Mouse (Mus musculus) liver, embryonic 15.5 days (tissue): ENCODE results near the gene Tgif2. TPM values are rescaled to one million over a fixed set of nuclear protein-coding genes. Genes with fewer than 3 reads are reported as not detected.
"Not testable (repeated sequence)": the region's sequence is repeated elsewhere in the genome, so short reads cannot be mapped to it uniquely, and the experiment has no call there.

Experiments used
- ATAC-seq: fragments of 200-750 bp; cut with Nextera tagmentation; 2 replicates; pipeline ENCODE4 v1.8.0; 2017; ENCODE audit warnings: moderate number of reproducible peaks, mild to moderate bottlenecking, moderate library complexity; ENCODE audit not compliant: insufficient read depth
- H3K27ac ChIP-seq: fragments of 300-500 bp; sonication (generic); replicated peaks from 2 replicates; pipeline ENCODE4 v1.5.1; 2015; ENCODE audit warnings: mild to moderate bottlenecking, inconsistent platforms
- H3K27me3 ChIP-seq: fragments of 300-500 bp; sonication (generic); 2 replicates; pipeline ENCODE4 v1.6.1; 2015; ENCODE audit warnings: mild to moderate bottlenecking, inconsistent platforms
- H3K36me3 ChIP-seq: fragments of 300-500 bp; sonication (generic); replicated peaks from 2 replicates; pipeline ENCODE4 v1.6.1; 2015; ENCODE audit warnings: moderate library complexity, mild to moderate bottlenecking, inconsistent platforms
- H3K4me1 ChIP-seq: fragments of 300-500 bp; sonication (generic); replicated peaks from 2 replicates; pipeline ENCODE4 v1.6.1; 2015; ENCODE audit warnings: inconsistent platforms
- H3K4me2 ChIP-seq: fragments of 300-500 bp; sonication (generic); 2 replicates; pipeline ENCODE4 v1.6.1; 2015; ENCODE audit warnings: moderate library complexity, mild to moderate bottlenecking, inconsistent platforms
- H3K4me3 ChIP-seq: fragments of 300-500 bp; sonication (generic); replicated peaks from 2 replicates; pipeline ENCODE4 v1.5.1; 2015; ENCODE audit warnings: mild to moderate bottlenecking, inconsistent platforms
- H3K9ac ChIP-seq: fragments of 300-500 bp; sonication (generic); 2 replicates; pipeline ENCODE4 v1.6.1; 2015; ENCODE audit warnings: moderate library complexity, mild to moderate bottlenecking, inconsistent platforms
- H3K9me3 ChIP-seq: fragments of 300-500 bp; sonication (generic); replicated peaks from 2 replicates; pipeline ENCODE4 v1.6.1; 2016; ENCODE audit warnings: inconsistent platforms
- WGBS: fragments of 180-500 bp; shearing (Covaris S2); methylation state at CpG from one replicate; pipeline ENCODE4 v1.1.7; 2015; ENCODE audit warnings: mixed read lengths; ENCODE audit not compliant: insufficient replicate concordance; 5-methylcytosine and 5-hydroxymethylcytosine counted together
- polyA plus RNA-seq: library from polyadenylated mRNA; unstranded; fragments of >200 nt; fragmentation: Nextera tagmentation; extraction: Ambion mirVana; gene quantifications from 2 replicates; pipeline ENCODE4 v1.2.1, GENCODE M21; 2015

Gene Tgif2
- polyA plus RNA-seq, 1 experiment from 2014 or later: 6.3 TPM

DNA sequence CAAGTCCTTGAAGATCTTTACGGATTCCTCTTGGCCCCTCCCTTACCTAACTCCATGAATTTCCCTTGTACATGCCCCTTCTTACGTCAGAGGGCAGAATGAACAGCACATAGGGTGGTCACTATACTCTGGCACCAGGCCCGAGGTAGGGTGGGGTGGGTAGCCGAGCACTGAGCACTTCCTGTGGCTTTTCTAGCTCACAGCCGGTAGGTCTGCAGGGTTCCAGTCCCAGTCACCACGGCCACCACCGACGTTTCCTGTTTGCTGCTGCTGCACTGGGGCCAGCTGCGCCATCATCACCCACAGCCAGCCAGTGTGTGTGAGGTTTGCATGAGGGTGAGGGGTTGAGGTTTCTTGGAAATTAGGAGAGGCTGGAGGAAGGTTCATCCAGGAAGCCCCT, 37.9 kb downstream of the Tgif2 start:
- 26% methylated on average over 9 of the region's 9 CpGs for WGBS
- no peak overlapping the region for H3K4me3 ChIP-seq
- peaks cover 27% of the 10 kb centered on the region for H3K36me3 ChIP-seq
- no peak overlapping the region; the same call in 1 of the 2 replicates for H3K27ac ChIP-seq
- ATAC-seq: no peak
- peaks cover 49% of the 10 kb centered on the region for H3K4me1 ChIP-seq
- no peaks in the 10 kb centered on the region for H3K27me3 ChIP-seq
- H3K9me3 ChIP-seq: no peaks in the 10 kb centered on the region
- no peak overlapping the region for H3K9ac ChIP-seq
- H3K4me2 ChIP-seq: no peak overlapping the region

DNA sequence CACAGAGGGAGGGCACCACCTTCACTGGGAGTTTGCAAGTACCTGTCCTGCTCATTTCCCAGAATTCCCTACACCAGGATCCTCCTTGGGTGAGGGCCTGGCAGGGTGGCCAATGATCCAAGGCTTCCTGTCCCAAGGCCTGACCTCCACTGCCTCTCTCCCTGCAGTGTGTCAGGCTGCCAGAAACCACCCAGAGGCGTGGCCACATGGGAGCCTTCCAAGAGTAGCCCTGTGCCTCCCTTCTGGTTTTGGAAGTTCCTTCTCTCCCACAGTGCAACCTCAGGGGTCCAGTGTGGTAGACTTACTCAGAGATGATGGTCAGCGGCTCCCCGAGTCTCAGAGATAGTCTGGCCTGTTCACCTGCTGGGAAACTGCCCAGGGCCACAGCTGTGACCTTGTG, 39.7 kb downstream of the Tgif2 start:
- Histone ChIP-seq H3K9me3 (no peaks in the 10 kb centered on the region), H3K36me3 (peaks cover 9% of the 10 kb centered on the region), H3K4me2 (no peak overlapping the region), H3K4me1 (peaks cover 55% of the 10 kb centered on the region), H3K27me3 (no peaks in the 10 kb centered on the region), H3K9ac (no peak overlapping the region), H3K4me3 (no peak overlapping the region), H3K27ac (peak overlapping the region; percentile 45; the same call in 1 of the 2 replicates)
- no peak for ATAC-seq
- 67% methylated on average over 3 of the region's 3 CpGs for WGBS

GRCm38 (mm10) chr2:156882431-156883001, 42.7 kb downstream of the Tgif2 start:
- H3K4me3 ChIP-seq: peak overlapping the region; percentile 38
- WGBS: 7% methylated on average over 10 of the region's 10 CpGs
- H3K27me3 ChIP-seq: no peaks in the 10 kb centered on the region
- peak overlapping the region; percentile 88 for H3K27ac ChIP-seq
- no peaks in the 10 kb centered on the region for H3K9me3 ChIP-seq
- H3K36me3 ChIP-seq: no peaks in the 10 kb centered on the region
- peak overlapping the region; percentile 33 for H3K9ac ChIP-seq
- peak overlapping the region; percentile 76 for H3K4me2 ChIP-seq
- peaks cover 69% of the 10 kb centered on the region for H3K4me1 ChIP-seq
- ATAC-seq: peak; percentile 95

DNA sequence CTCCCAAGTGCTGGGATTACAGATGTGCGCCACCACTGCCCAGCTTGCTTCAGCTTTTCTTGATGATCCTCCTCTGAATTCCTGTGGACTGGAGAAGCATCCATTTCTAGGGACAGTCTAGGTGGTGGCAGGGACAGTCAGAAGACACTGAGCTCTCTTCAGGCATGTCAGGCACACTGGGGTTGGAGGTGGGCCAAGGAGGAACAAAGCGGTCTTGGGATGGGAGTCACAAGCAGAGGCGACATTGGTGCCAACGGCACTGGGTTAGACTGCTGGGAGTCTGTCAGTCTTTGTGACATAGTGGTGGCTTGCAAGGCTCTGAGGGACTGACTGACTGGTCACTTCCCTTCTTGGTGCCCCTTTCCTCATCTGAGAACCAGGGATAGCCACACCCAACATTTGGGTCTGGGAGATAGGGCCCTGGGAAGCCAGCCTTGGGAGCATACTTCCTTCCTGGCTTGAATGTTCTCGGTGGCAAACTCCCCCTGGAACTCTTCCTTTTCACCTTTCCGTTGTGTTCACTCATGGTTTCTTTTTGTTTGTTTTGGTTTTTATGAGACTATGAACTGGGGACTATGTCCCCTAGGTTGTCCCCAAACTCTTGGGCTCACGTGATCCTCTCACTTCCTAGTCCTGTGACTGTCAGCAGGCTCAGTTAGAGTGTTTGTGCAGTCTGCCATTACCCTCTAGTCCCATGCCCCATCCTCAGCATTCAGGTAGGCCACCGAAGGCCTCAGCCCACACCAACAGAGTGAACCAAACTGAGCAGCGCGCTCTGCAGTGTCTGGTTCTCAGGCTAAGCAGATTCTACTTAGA, 44.8 kb downstream of the Tgif2 start:
- peak overlapping the region; percentile 40 for H3K4me2 ChIP-seq
- peaks cover 61% of the 10 kb centered on the region for H3K4me1 ChIP-seq
- no peaks in the 10 kb centered on the region for H3K36me3 ChIP-seq
- peak overlapping the region; percentile 56 for H3K27ac ChIP-seq
- ATAC-seq: peak; percentile 28; the same call in 1 of the 2 replicates
- 0 out of 2 replicates have a peak overlapping the region, but pooled peaks have one; percentile 2 for H3K4me3 ChIP-seq
- no peaks in the 10 kb centered on the region for H3K27me3 ChIP-seq
- 51% methylated on average over 10 of the region's 10 CpGs for WGBS
- 0 out of 2 replicates have a peak overlapping the region, but pooled peaks have one; percentile 39 for H3K9ac ChIP-seq
- H3K9me3 ChIP-seq: no peaks in the 10 kb centered on the region

DNA sequence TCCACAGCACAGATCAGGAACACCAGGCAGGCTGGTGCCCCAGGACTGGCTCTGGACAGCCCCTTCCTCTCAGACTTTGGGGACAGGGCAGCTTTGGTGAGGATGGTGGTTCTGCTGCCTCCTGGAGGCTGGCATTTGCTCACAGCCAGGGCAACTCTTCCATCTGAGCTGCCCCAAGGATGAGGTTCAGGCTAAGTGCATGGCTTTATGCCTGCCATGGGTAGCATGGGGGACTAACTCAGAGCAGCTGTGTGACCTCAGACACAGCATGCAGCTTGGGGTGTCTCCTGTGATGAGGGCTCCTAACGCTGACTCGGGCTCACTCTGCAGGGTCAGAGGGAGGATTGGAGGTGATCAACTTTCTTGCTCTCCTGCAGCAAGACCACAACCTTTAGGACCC, 45.9 kb downstream of the Tgif2 start:
- not testable (repeated sequence) for H3K27me3 ChIP-seq, ATAC-seq, H3K36me3 ChIP-seq, H3K9me3 ChIP-seq, H3K9ac ChIP-seq, H3K4me3 ChIP-seq, H3K4me2 ChIP-seq
- WGBS: 64% methylated on average over 2 of the region's 2 CpGs
- Histone ChIP-seq H3K4me1 (peaks cover 52% of the 10 kb centered on the region), H3K27ac (0 out of 2 replicates have a peak overlapping the region, but pooled peaks have one; percentile 56)

DNA sequence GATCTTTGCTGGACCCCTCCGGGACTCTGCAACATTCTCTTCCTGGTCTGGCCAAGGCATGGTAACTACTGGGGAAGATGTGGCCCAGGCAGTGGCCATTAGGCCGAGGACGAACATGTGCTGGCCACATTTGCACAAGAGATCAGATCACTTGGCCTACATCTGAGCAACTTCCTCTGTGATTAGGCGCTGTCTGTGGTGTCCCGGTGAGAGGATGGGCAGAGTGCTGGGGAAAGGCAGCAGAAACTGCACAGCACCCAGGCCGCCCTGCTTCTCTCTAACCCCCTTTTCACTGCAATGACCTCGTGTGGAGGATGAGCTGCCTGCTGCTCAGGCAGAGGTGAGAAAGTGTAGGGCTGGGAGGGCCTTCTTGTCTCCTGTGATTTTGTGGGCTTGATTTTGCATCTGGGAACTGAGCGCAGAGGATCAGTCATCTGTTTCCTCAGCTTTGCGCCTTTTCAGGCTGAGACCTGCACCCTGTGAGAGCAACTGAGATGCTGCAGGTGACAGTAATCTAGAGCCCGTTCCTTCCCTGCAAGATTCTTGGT, 46.4 kb downstream of the Tgif2 start:
- Histone ChIP-seq H3K4me1 (peaks cover 51% of the 10 kb centered on the region), H3K9ac (no peak overlapping the region), H3K4me2 (no peak overlapping the region)

DNA sequence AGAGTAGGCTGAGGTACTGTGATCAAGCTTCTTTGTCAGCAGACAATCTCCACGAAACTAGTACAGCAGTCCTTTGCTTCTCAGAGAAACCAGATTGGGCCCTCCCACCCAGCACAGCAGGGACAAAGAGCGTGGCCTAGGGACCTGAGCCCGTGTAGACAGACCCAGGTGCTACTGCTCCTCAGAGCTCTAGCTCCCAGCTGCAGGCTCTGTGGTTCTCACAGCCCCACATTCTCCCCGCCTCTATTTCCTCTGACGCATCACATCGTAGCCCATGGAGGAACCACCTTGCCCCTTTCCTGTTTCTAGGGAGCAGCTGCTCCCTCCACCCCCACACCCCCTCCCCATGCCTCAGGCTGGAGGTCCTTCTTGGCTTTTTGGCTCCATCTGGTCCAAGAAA, 47.2 kb downstream of the Tgif2 start, which contains the start of gene Sla2:
Gene Sla2 (minus strand): TSS at position 176 of the 400 bp plus-strand sequence.
- H3K4me3 ChIP-seq: no peak within 1 kb of the TSS
- H3K9me3 ChIP-seq: no peaks in the 10 kb centered on the region
- H3K4me1 ChIP-seq: peaks cover 43% of the 10 kb centered on the region
- ATAC-seq: no peak
- H3K27ac ChIP-seq: no peak within 1 kb of the TSS
- no peak within 1 kb of the TSS for H3K4me2 ChIP-seq
- H3K9ac ChIP-seq: no peak within 1 kb of the TSS
- WGBS: 26% methylated on average over 6 of the region's 6 CpGs
- H3K36me3 ChIP-seq: no peaks in the 10 kb centered on the region
- H3K27me3 ChIP-seq: 0 out of 2 replicates have a peak, but pooled peaks cover 3% of the 10 kb centered on the region

More for the DNA sequence above, 46.4 kb downstream of the Tgif2 start:
- no peak for ATAC-seq
- Histone ChIP-seq H3K27ac (no peak overlapping the region), H3K36me3 (no peaks in the 10 kb centered on the region), H3K4me3 (no peak overlapping the region), H3K9me3 (no peaks in the 10 kb centered on the region), H3K27me3 (0 out of 2 replicates have a peak, but pooled peaks cover 3% of the 10 kb centered on the region)
- WGBS: 47% methylated on average over 10 of the region's 10 CpGs

GRCm38 (mm10) chr2:156888490-156888889, 48.7 kb downstream of the Tgif2 start:
- Histone ChIP-seq H3K27ac (no peak overlapping the region), H3K9me3 (no peaks in the 10 kb centered on the region), H3K4me1 (peaks cover 28% of the 10 kb centered on the region), H3K4me3 (no peak overlapping the region), H3K27me3 (0 out of 2 replicates have a peak, but pooled peaks cover 3% of the 10 kb centered on the region), H3K36me3 (no peaks in the 10 kb centered on the region), H3K4me2 (no peak overlapping the region), H3K9ac (no peak overlapping the region)
- ATAC-seq: no peak
- WGBS: 50% methylated on average over 3 of the region's 3 CpGs

DNA sequence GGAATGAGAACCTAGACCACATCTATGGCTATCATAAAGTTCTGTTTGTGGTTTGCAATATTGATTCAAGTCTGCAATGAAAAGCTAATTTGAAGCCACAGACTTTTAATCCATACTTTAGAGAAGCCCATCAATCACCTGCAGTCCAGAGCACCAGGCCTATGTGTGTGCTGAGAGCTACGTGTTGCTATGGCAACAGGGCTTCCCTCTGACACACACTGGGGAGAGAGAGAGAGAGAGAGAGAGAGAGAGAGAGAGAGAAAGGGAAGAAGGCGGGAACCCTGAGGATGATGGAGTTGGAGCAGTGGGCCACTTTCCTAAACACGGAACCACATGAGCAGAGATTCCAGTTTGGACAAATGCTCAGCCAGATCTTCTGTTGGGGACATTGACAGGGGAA, 52.4 kb downstream of the Tgif2 start:
- 56% methylated on average over 3 of the region's 3 CpGs for WGBS
- H3K4me3 ChIP-seq: no peak overlapping the region
- no peaks in the 10 kb centered on the region for H3K36me3 ChIP-seq
- H3K9ac ChIP-seq: no peak overlapping the region
- ATAC-seq: no peak
- no peak overlapping the region for H3K27ac ChIP-seq
- H3K4me1 ChIP-seq: peaks cover 19% of the 10 kb centered on the region
- peaks cover 3% of the 10 kb centered on the region; the same call in 1 of the 2 replicates for H3K27me3 ChIP-seq
- H3K9me3 ChIP-seq: no peaks in the 10 kb centered on the region
- H3K4me2 ChIP-seq: no peak overlapping the region

DNA sequence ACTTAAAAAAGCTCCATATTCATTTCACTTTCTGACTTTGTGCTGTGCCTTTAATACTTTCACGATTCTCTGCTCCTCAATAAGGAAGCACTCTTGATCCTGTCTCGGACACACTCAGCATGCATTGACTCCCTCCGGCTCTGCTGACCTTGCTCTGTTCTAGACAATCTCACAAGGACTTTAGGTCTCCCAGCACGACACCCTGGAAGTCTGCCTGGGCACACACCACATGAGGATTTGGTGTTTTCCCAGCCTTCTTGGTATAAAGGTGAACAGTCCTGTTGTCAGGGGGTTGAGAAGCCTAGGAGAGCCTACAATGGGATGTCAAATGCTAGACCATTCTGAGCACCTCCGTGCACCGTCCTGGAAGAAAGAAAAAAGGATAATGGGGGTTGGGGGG, 53.0 kb downstream of the Tgif2 start:
- Histone ChIP-seq H3K4me2 (no peak overlapping the region), H3K4me3 (no peak overlapping the region), H3K27me3 (peaks cover 3% of the 10 kb centered on the region; the same call in 1 of the 2 replicates), H3K36me3 (no peaks in the 10 kb centered on the region), H3K27ac (no peak overlapping the region), H3K9me3 (no peaks in the 10 kb centered on the region), H3K4me1 (peaks cover 24% of the 10 kb centered on the region), H3K9ac (no peak overlapping the region)
- 71% methylated on average over 6 of the region's 6 CpGs for WGBS
- no peak for ATAC-seq
